Mouse (Mus musculus): Measurements from ENCODE around the gene Ccl6. TPM values are rescaled to one million over a fixed set of nuclear protein-coding genes. Genes with fewer than 3 reads are reported as not detected.
"Not testable (repeated sequence)": the region's sequence is repeated elsewhere in the genome, so short reads cannot be mapped to it uniquely, and the experiment has no call there.

The Ccl6 gene
- polyA plus RNA-seq, 3 experiments from 2014 or later, result 1.3 TPM; not detected in 2

DNA sequence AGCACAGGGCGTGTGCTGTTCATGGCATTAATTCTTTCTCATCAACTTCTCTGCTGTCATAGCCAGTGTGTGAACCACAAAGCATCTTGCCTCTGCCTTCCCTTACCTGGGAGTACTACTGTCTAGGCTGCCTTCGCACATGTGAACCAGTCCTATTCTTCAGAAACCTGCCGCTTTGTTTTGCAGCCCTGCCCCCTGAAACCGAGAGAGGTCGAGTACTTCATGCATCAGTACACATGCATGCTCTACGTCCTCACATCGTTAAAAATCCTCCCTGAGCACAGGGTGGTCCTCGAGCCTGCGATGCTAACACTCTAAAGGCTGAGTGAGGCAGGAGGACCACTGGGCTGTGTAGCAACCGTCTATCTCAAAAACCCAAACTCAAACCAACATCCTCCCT, 35.8 kb downstream of the Ccl6 start:
- no peak for ATAC-seq

- ATAC-seq, result no peak
Measured at GRCm38 (mm10) chr11:83556085-83556781, 36.7 kb downstream of the Ccl6 start.

DNA sequence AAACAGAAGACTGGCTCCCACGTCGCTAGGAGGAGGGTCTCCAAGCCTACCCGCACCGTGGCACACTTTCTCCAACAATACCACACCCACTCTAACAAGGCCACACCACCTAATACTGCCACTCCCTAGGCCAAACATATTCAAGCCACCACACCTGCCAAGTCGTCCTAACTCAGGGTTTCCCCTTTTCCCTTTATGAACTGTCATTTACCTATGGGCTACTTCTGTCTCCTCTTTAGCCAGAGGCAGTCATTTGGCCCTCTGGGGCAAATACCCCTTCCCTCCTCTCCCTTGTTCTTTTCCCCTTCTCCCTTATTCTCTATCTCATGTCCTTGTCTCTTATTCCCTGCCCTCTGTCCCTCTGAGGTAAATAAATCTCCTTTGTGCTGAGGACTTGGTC, 41.2 kb downstream of the Ccl6 start:
- no peak for ATAC-seq

DNA sequence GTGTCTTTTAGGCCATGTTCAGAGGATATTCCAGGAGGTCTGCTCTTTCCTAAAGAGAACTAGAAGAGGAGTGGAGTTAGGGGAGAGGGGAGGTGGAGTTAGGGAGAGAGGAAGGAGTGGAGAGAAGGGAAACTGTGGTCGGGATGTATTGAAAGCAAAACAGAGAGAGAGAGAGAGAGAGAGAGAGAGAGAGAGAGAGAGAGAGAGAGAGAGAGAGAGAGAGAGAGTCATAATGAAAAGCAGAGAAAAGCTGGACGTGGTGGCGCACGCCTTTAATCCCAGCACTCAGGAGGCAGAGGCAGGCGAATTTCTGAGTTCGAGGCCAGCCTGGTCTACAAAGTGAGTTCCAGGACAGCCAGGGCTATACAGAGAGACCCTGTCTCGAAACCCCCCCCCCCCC, 41.9 kb downstream of the Ccl6 start:
- ATAC-seq, result not testable (repeated sequence)

GRCm38 (mm10) chr11:83550186-83550632, 42.7 kb downstream of the Ccl6 start:
- peak; percentile 63 for ATAC-seq

DNA sequence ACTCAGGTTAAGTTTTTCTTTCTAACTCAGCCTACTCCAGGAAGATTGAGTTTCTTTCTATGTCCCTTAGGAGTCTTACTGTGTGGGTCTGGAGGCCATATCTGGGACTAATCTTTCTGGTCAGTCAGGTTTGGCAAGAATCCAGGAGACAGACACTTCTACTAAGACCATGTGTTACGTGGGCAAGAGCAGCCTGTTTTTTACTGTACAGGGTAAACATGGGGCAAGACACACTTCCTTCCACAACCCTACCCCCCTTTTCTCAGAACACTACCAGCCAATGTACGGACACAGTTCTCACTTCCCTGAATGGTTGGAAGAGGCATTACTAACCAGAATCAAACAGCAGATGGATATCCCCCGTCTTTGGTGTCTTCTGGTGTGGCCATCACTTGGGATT, 48.7 kb downstream of the Ccl6 start:
- ATAC-seq, result no peak

- no peak for ATAC-seq
Measured at GRCm38 (mm10) chr11:83541415-83541814, 51.5 kb downstream of the Ccl6 start.

DNA sequence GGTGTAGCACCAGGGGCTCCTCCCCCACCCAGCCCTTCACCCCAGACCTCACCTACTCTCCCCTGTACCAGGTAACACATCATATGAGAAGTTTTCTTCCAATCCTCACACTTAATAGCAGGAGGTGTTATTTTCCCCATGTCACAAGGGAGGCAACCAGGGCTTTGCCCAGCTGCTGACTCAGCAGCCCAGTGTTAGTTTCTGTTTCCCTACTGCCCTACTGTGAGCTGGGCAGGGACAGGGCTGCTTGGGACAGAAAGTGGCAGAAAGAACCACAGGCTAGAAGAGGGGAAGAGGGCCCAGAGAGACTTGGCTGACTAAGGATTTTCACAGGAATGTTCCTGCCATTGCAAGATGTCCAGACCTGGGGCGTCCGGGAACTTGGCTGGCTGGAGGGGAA, 52.0 kb downstream of the Ccl6 start:
- no peak for ATAC-seq

GRCm38 (mm10) chr11:83538705-83539314, 54.1 kb downstream of the Ccl6 start:
- ATAC-seq, result no peak

Other genes with a start within 250 kb of the Ccl6 start
- gene Rasl10b, start 183.9 kb downstream of the Ccl6 start, polyA plus RNA-seq (2017; shearing (Covaris generic)), result not detected
- gene Gas2l2, start 163.6 kb downstream of the Ccl6 start, polyA plus RNA-seq (2017; shearing (Covaris generic)), result not detected
- 1 to 10 TPM in 1 of 3 experiments, under 1 TPM in 1, not detected in 1; 0.48 to 1.6 TPM for gene 1700020L24Rik, start 155.4 kb downstream of the Ccl6 start, polyA plus RNA-seq (2017; shearing (Covaris generic))
- gene Mmp28, start 130.0 kb downstream of the Ccl6 start, polyA plus RNA-seq (2017; shearing (Covaris generic)), result not detected
- 10 to 100 TPM; 17.8 to 20.6 (median 19.4) TPM for gene Taf15, start 120.0 kb downstream of the Ccl6 start, polyA plus RNA-seq (2017; shearing (Covaris generic))
- gene Heatr9, start 70.9 kb downstream of the Ccl6 start, polyA plus RNA-seq (2017; shearing (Covaris generic)), result 1 to 10 TPM in 1 of 3 experiments, under 1 TPM in 1, not detected in 1; 0.24 to 6.5 TPM
- 1,000 to 10,000 TPM in 1 of 3 experiments, 100 to 1,000 TPM in 2; 180 to 6,393 (median 256) TPM for gene Ccl5, start 62.6 kb downstream of the Ccl6 start, polyA plus RNA-seq (2017; shearing (Covaris generic))
- gene Ccl9, start 14.5 kb downstream of the Ccl6 start, polyA plus RNA-seq (2017; shearing (Covaris generic)), result not detected
- gene Rpl9-ps1, start 52.5 kb upstream of the Ccl6 start, polyA plus RNA-seq (2017; shearing (Covaris generic)), result not detected
- gene Ccl3, start 56.3 kb upstream of the Ccl6 start, polyA plus RNA-seq (2017; shearing (Covaris generic)), result 10 to 100 TPM in 1 of 3 experiments, 1 to 10 TPM in 1, under 1 TPM in 1; 0.75 to 40.0 (median 1.2) TPM
- 100 to 1,000 TPM in 1 of 3 experiments, 1 to 10 TPM in 2; 6.4 to 184 (median 8.0) TPM for gene Ccl4, start 69.5 kb upstream of the Ccl6 start, polyA plus RNA-seq (2017; shearing (Covaris generic))
- gene Wfdc17, start 110.9 kb upstream of the Ccl6 start, polyA plus RNA-seq (2017; shearing (Covaris generic)), result 1 to 10 TPM in 2 of 3 experiments, under 1 TPM in 1; 0.90 to 1.9 (median 1.4) TPM
- gene Wfdc18, start 115.9 kb upstream of the Ccl6 start, polyA plus RNA-seq (2017; shearing (Covaris generic)), result not detected
- gene Wfdc21, start 153.9 kb upstream of the Ccl6 start, polyA plus RNA-seq (2017; shearing (Covaris generic)), result not detected
- gene Heatr6, start 160.6 kb upstream of the Ccl6 start, polyA plus RNA-seq (2017; shearing (Covaris generic)), result 10 to 100 TPM; 28.7 to 42.7 (median 36.0) TPM

All from inflammation-experienced regulatory T-cells, adult 6 months (primary cell).